7 mouse cellular contexts compared by ENCODE assay signal in genomic region chr9:107586974-107587832, GRCm38 (mm10). TPM values are rescaled to one million over a fixed set of nuclear protein-coding genes. Genes with fewer than 3 reads are reported as not detected.
DNase-seq lines count a peak whose midpoint lies in the region; ATAC-seq and TF ChIP-seq lines count a peak whose summit lies in the region.

Ifrd2 (plus strand) TSS chr9:107587642.

- H3K9me3 ChIP-seq in embryonic facial prominence, embryonic 10.5 days = no peaks in the 10 kb centered on the region
- no peaks in the 10 kb centered on the region for H3K9me3 ChIP-seq in intestine, postnatal 0 days (ENCODE audit: control insufficient read depth)
- H3K9me3 ChIP-seq in midbrain, embryonic 12.5 days = no peaks in the 10 kb centered on the region

- DNase-seq in adrenal gland, postnatal 10 days = peak; percentile 95
- peak; percentile 95 for DNase-seq in embryonic facial prominence, embryonic 10.5 days (ENCODE audit: low spot score)
- no peak for DNase-seq in gonadal fat pad, adult 2 months (ENCODE audit: low read depth)
- DNase-seq in left cerebral cortex, postnatal 4 days = peak; percentile 97

- peak within 1 kb of the TSS; percentile 84 for H3K27ac ChIP-seq in embryonic facial prominence, embryonic 10.5 days (replicated peaks)
- H3K27ac ChIP-seq in intestine, postnatal 0 days (ENCODE audit: low read depth, low read length) = peak within 1 kb of the TSS; percentile 78
- no peak within 1 kb of the TSS for H3K27ac ChIP-seq in midbrain, embryonic 12.5 days (replicated peaks)
- peak within 1 kb of the TSS; percentile 21; the same call in 1 of the 2 replicates for H3K27ac ChIP-seq in small intestine, adult 2 months (ENCODE audit: insufficient read depth, low read depth, low read length)

- peak; percentile 10; the same call in 1 of the 2 replicates for TF ChIP-seq POLR2A in small intestine, adult 2 months (IDR thresholded peaks at IDR 0.05; ENCODE audit: low read depth, low read length)

- intact Hi-C loops in left cerebral cortex, postnatal 4 days (cut with DNase I) = no loop called here

- H3K4me3 ChIP-seq in embryonic facial prominence, embryonic 10.5 days = peak within 1 kb of the TSS; percentile 80
- peak within 1 kb of the TSS; percentile 70 for H3K4me3 ChIP-seq in intestine, postnatal 0 days (ENCODE audit: low read depth, low read length)
- peak within 1 kb of the TSS; percentile 79 for H3K4me3 ChIP-seq in midbrain, embryonic 12.5 days
- peak within 1 kb of the TSS; percentile 75 for H3K4me3 ChIP-seq in small intestine, adult 2 months (ENCODE audit: low read depth, low read length)

- H3K27me3 ChIP-seq in embryonic facial prominence, embryonic 10.5 days (replicated peaks; ENCODE audit: low read depth, poor library complexity, severe bottlenecking) = no peaks in the 10 kb centered on the region
- H3K27me3 ChIP-seq in intestine, postnatal 0 days (replicated peaks; ENCODE audit: control insufficient read depth, insufficient read depth, low read length) = no peaks in the 10 kb centered on the region
- no peaks in the 10 kb centered on the region for H3K27me3 ChIP-seq in midbrain, embryonic 12.5 days
- no peaks in the 10 kb centered on the region for H3K27me3 ChIP-seq in small intestine, adult 2 months (ENCODE audit: control insufficient read depth, insufficient read depth, low read length)

- peak; percentile 92 for ATAC-seq in intestine, postnatal 0 days
- ATAC-seq in midbrain, embryonic 12.5 days (ENCODE audit: low FRiP score, low read depth) = peak; percentile 97

- no peak; the same call in 1 of the 2 replicates for TF ChIP-seq CTCF in intestine, postnatal 0 days (IDR thresholded peaks at IDR 0.05; ENCODE audit: low read depth)
- no peak for TF ChIP-seq CTCF in small intestine, adult 2 months (IDR thresholded peaks at IDR 0.05; ENCODE audit: extremely low read depth, insufficient read length, insufficient replicate concordance, low read depth, low read length)

- WGBS in embryonic facial prominence, embryonic 10.5 days = 14% methylated on average over 46 of the region's 46 CpGs
- WGBS in intestine, postnatal 0 days = 9% methylated on average over 46 of the region's 46 CpGs
- 14% methylated on average over 46 of the region's 46 CpGs for WGBS in midbrain, embryonic 12.5 days
- whole genome bisulfite sequencing in small intestine, adult 2 months = 5% methylated on average over 46 of the region's 46 CpGs

- peaks cover 54% of the 10 kb centered on the region for H3K36me3 ChIP-seq in embryonic facial prominence, embryonic 10.5 days (replicated peaks)
- H3K36me3 ChIP-seq in intestine, postnatal 0 days (ENCODE audit: control insufficient read depth, insufficient read depth) = peaks cover 37% of the 10 kb centered on the region
- H3K36me3 ChIP-seq in midbrain, embryonic 12.5 days = peaks cover 39% of the 10 kb centered on the region
- peaks cover 16% of the 10 kb centered on the region for H3K36me3 ChIP-seq in small intestine, adult 2 months (ENCODE audit: control insufficient read depth, insufficient read depth, low read length)

- peak within 1 kb of the TSS; percentile 47 for H3K9ac ChIP-seq in intestine, postnatal 0 days (ENCODE audit: low read depth, low read length)
- peak within 1 kb of the TSS; percentile 69 for H3K9ac ChIP-seq in midbrain, embryonic 12.5 days (replicated peaks)

- peaks cover 28% of the 10 kb centered on the region for H3K4me1 ChIP-seq in embryonic facial prominence, embryonic 10.5 days
- peaks cover 4% of the 10 kb centered on the region; the same call in 1 of the 2 replicates for H3K4me1 ChIP-seq in intestine, postnatal 0 days (replicated peaks; ENCODE audit: control insufficient read depth, insufficient read depth, low read length)
- peaks cover 18% of the 10 kb centered on the region for H3K4me1 ChIP-seq in midbrain, embryonic 12.5 days
- H3K4me1 ChIP-seq in small intestine, adult 2 months (ENCODE audit: control insufficient read depth, insufficient read depth, insufficient read length, low read length) = peaks cover 25% of the 10 kb centered on the region

- peak within 1 kb of the TSS; percentile 87 for H3K4me2 ChIP-seq in intestine, postnatal 0 days (replicated peaks; ENCODE audit: low read depth)
- H3K4me2 ChIP-seq in midbrain, embryonic 12.5 days (replicated peaks) = peak within 1 kb of the TSS; percentile 82

RNA-seq across cellular contexts. Expression of gene Ifrd2, which starts in this region (rescaled TPM):
- total RNA-seq in adrenal gland, postnatal 10 days (2021) = 10 to 100 TPM; 37.4 to 40.9 TPM
- polyA plus RNA-seq in embryonic facial prominence, embryonic 10.5 days (2016; fragmentation: Nextera tagmentation; extraction: Ambion mirVana) = 59.7 and 72.1 TPM in 2 replicates
- polyA plus RNA-seq in gonadal fat pad, adult 2 months (2012; rRNA removed) = 30.6 and 32.7 TPM in 2 replicates
- 36.9 and 38.9 TPM in 2 replicates for polyA plus RNA-seq in intestine, postnatal 0 days (2015; fragmentation: Nextera tagmentation; extraction: Ambion mirVana)
- total RNA-seq in left cerebral cortex, postnatal 4 days (2021) = 10 to 100 TPM; 12.5 to 14.5 TPM
- 20.1 and 21.1 TPM in 2 replicates for polyA plus RNA-seq in midbrain, embryonic 12.5 days (2016; fragmentation: Nextera tagmentation; extraction: Ambion mirVana)
- 33.2 and 55.4 TPM in 2 replicates for polyA plus RNA-seq in small intestine, adult 2 months (2012; rRNA removed)
